Mouse (Mus musculus) heart, adult 2 months (tissue): Measurements from ENCODE around the gene Hlx.

Source experiments
- CTCF ChIP-seq: fragments of 200-600 bp; IDR thresholded peaks from 2 replicates; pipeline ENCODE4 v1.8.1; 2022; ENCODE audit warnings: antibody characterized with exemption, mild to moderate bottlenecking, moderate library complexity
- EP300 ChIP-seq: fragments of 200-500 bp; IDR thresholded peaks from 2 replicates; pipeline ENCODE4 v1.6.1; 2011; ENCODE audit warnings: low read depth, low read length, control low read depth; ENCODE audit not compliant: insufficient read depth
- POLR2A ChIP-seq: fragments of 200-500 bp; IDR thresholded peaks from 2 replicates; pipeline ENCODE4 v1.6.1; 2011; ENCODE audit warnings: mild to moderate bottlenecking, low read depth, low read length, control low read depth; ENCODE audit not compliant: insufficient read depth

- TF ChIP-seq CTCF: no peak
- no peak for TF ChIP-seq POLR2A
- TF ChIP-seq EP300: no peak
These were observed 30.5 kb upstream of the Hlx start for GRCm38 (mm10) chr1:184762941-184763340.
